ENCODE assay signal across 8 mouse cellular contexts in the genomic region with DNA sequence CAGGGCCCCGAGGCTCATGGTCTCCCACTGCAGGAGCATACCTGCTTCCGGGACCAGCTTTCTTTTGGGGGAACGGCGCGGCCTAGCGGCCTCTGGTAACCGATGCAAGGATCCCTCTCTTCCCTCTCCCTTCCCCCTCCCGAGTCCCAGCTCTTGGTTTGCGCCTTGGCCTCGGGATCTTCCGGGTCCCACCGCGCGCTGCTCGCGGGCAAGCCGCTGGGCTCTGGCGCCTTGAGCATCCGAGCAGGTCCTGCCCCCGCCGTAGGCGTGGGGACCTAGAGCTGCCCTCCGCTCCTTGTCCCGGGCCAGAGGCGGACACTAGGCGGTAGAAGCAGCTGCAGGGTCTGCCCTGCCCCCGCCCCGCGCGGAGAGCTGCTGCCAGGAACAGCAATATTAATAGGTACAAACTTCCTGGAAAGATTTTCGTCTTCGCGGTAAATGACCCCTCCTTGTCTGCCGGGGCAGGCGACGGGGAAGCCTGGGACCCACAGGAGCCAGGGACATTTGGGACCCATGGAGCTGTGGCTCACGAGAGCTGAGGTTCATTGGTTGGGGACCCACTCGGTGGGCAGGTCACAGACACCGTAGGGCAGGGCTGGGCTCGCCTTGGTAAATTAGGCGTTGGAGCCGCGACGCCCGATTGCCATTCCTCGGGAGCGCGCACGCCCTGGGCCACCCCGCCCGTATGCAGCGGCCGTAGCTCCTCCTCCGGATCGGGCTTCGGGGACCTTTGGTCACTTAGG. TPM values are rescaled to one million over a fixed set of nuclear protein-coding genes. Genes with fewer than 3 reads are reported as not detected.
DNase-seq lines count a peak whose midpoint lies in the region; ATAC-seq and TF ChIP-seq lines count a peak whose summit lies in the region.

No protein-coding gene starts in this region.

- TF ChIP-seq EP300 in CH12.LX (IDR thresholded peaks at IDR 0.05; ENCODE audit: low read length), result no peak

- no peaks in the 10 kb centered on the region for H3K79me2 ChIP-seq in CH12.LX (replicated peaks; ENCODE audit: control insufficient read depth, extremely low read depth, insufficient read depth, poor library complexity, severe bottlenecking)

- H3K27ac ChIP-seq in CH12.LX (ENCODE audit: insufficient read depth, low read depth), result no peak overlapping the region
- peak overlapping the region; percentile 88 for H3K27ac ChIP-seq in forebrain, embryonic 11.5 days (ENCODE audit: low read depth, low read length)
- peak overlapping the region; percentile 99 for H3K27ac ChIP-seq in heart, embryonic 16.5 days (ENCODE audit: low read length)
- H3K27ac ChIP-seq in liver, embryonic 13.5 days, result peak overlapping the region; percentile 86
- H3K27ac ChIP-seq in stomach, embryonic 14.5 days (ENCODE audit: low read length), result peak overlapping the region; percentile 95

- peak overlapping the region; percentile 11; the same call in 1 of the 2 replicates for H3K4me2 ChIP-seq in CH12.LX (ENCODE audit: insufficient read depth, low read depth, poor library complexity, severe bottlenecking)
- H3K4me2 ChIP-seq in forebrain, embryonic 11.5 days (ENCODE audit: low read depth, low read length, severe bottlenecking), result peak overlapping the region; percentile 97
- H3K4me2 ChIP-seq in heart, embryonic 16.5 days (ENCODE audit: low read depth, low read length), result peak overlapping the region; percentile 95
- peak overlapping the region; percentile 98 for H3K4me2 ChIP-seq in liver, embryonic 13.5 days
- H3K4me2 ChIP-seq in stomach, embryonic 14.5 days (replicated peaks; ENCODE audit: low read depth, low read length), result peak overlapping the region; percentile 91

- peak in 1 of 2 experiments; percentile 44; a peak in 2 of 4 replicates for TF ChIP-seq CTCF in CH12.LX (conservative IDR thresholded peaks at IDR 0.05 in 1 of 2, IDR thresholded peaks at IDR 0.05 in 1 of 2; ENCODE audit: low read depth in 2 of 2, low read length in 2 of 2)

- peaks cover 11 to 15% of the 10 kb centered on the region in 2 experiments for H3K4me1 ChIP-seq in CH12.LX (ENCODE audit: control insufficient read depth in 1 of 2, insufficient read depth in 2 of 2)
- H3K4me1 ChIP-seq in forebrain, embryonic 11.5 days (replicated peaks; ENCODE audit: control insufficient read depth, insufficient read depth, low read length), result peaks cover 6% of the 10 kb centered on the region
- peaks cover 15% of the 10 kb centered on the region for H3K4me1 ChIP-seq in heart, embryonic 16.5 days (ENCODE audit: control insufficient read depth, insufficient read depth, low read length)
- H3K4me1 ChIP-seq in liver, embryonic 13.5 days (replicated peaks), result peaks cover 27% of the 10 kb centered on the region
- H3K4me1 ChIP-seq in stomach, embryonic 14.5 days (ENCODE audit: control insufficient read depth, insufficient read depth, low read length), result peaks cover 7% of the 10 kb centered on the region; the same call in 1 of the 2 replicates

- DNase-seq in CH12.LX (ENCODE audit: extremely low read depth), result no peak
- DNase-seq in c-Kit-positive CD71-positive TER-119-negative erythroid progenitor cells, embryonic 14.5 days (ENCODE audit: low read depth), result peak; percentile 75
- peak; percentile 91 for DNase-seq in forebrain, embryonic 11.5 days (ENCODE audit: low spot score)
- peak; percentile 88 to 94 for DNase-seq in kidney, postnatal 25 days
- DNase-seq in liver, embryonic 13.5 days, result peak; percentile 76
- DNase-seq in natural killer cell, adult 2 months (ENCODE audit: low spot score in 2 of 2), result peak; percentile 52 to 54

- dilution Hi-C loops in CH12.LX (cut with MboI; ENCODE audit: extremely low pct_ligation_motif_present, extremely low pct_unique_long_range_greater_than_20kb, low sequenced_read_pairs), result no loop called here

- H3K9me3 ChIP-seq in CH12.LX (replicated peaks; ENCODE audit: low read length), result peaks cover 29% of the 10 kb centered on the region
- peaks cover 2% of the 10 kb centered on the region; the same call in 1 of the 2 replicates for H3K9me3 ChIP-seq in forebrain, embryonic 11.5 days (ENCODE audit: control insufficient read depth, low read length)
- H3K9me3 ChIP-seq in heart, embryonic 16.5 days (replicated peaks; ENCODE audit: control insufficient read depth, low read length), result peaks cover 4% of the 10 kb centered on the region
- peaks cover 6% of the 10 kb centered on the region for H3K9me3 ChIP-seq in liver, embryonic 13.5 days (replicated peaks)
- no peaks in the 10 kb centered on the region for H3K9me3 ChIP-seq in stomach, embryonic 14.5 days (ENCODE audit: control insufficient read depth, low read depth, low read length)

- peak overlapping the region; percentile 43; the same call in 1 of the 2 replicates for H3K9ac ChIP-seq in CH12.LX (ENCODE audit: insufficient read depth, low read depth)
- peak overlapping the region; percentile 85 for H3K9ac ChIP-seq in forebrain, embryonic 11.5 days (ENCODE audit: low read length)
- peak overlapping the region; percentile 95 for H3K9ac ChIP-seq in heart, embryonic 16.5 days (ENCODE audit: low read length)
- peak overlapping the region; percentile 82 for H3K9ac ChIP-seq in liver, embryonic 13.5 days
- H3K9ac ChIP-seq in stomach, embryonic 14.5 days (replicated peaks; ENCODE audit: low read depth, low read length), result peak overlapping the region; percentile 74

- H3K36me3 ChIP-seq in CH12.LX (replicated peaks in 1 of 2; ENCODE audit: control insufficient read depth in 1 of 2, insufficient read depth in 1 of 2, low read length in 1 of 2), result no peaks in the 10 kb centered on the region
- no peaks in the 10 kb centered on the region for H3K36me3 ChIP-seq in forebrain, embryonic 11.5 days (ENCODE audit: control insufficient read depth, insufficient read depth, low read length)
- H3K36me3 ChIP-seq in heart, embryonic 16.5 days (ENCODE audit: control insufficient read depth, insufficient read depth), result no peaks in the 10 kb centered on the region
- H3K36me3 ChIP-seq in liver, embryonic 13.5 days, result no peaks in the 10 kb centered on the region
- H3K36me3 ChIP-seq in stomach, embryonic 14.5 days (ENCODE audit: control insufficient read depth, insufficient read depth, low read length), result no peaks in the 10 kb centered on the region

- TF ChIP-seq RAD21 in CH12.LX (IDR thresholded peaks at IDR 0.05; ENCODE audit: low read depth, low read length), result peak; percentile 21

- H3K27me3 ChIP-seq in CH12.LX (replicated peaks), result no peaks in the 10 kb centered on the region
- H3K27me3 ChIP-seq in forebrain, embryonic 11.5 days (ENCODE audit: control insufficient read depth, insufficient read depth, low read length), result no peaks in the 10 kb centered on the region
- no peaks in the 10 kb centered on the region for H3K27me3 ChIP-seq in heart, embryonic 16.5 days (ENCODE audit: control insufficient read depth, insufficient read depth, low read length)
- H3K27me3 ChIP-seq in liver, embryonic 13.5 days, result no peaks in the 10 kb centered on the region; the same call in 1 of the 2 replicates
- no peaks in the 10 kb centered on the region for H3K27me3 ChIP-seq in stomach, embryonic 14.5 days (ENCODE audit: control insufficient read depth, insufficient read depth, low read length)

- WGBS in forebrain, embryonic 11.5 days, result under 1% methylated on average over 55 of the region's 56 CpGs
- WGBS in heart, embryonic 16.5 days, result under 1% methylated on average over 56 of the region's 56 CpGs
- WGBS in liver, embryonic 13.5 days (ENCODE audit: insufficient replicate concordance), result under 1% methylated on average over 56 of the region's 56 CpGs
- WGBS in stomach, embryonic 14.5 days, result under 1% methylated on average over 56 of the region's 56 CpGs

- peak overlapping the region in 1 of 3 experiments; percentile 42 for H3K4me3 ChIP-seq in CH12.LX (replicated peaks in 1 of 3; ENCODE audit: low read depth in 2 of 3, low read length in 2 of 3, poor library complexity in 1 of 3)
- peak overlapping the region; percentile 63 for H3K4me3 ChIP-seq in forebrain, embryonic 11.5 days (ENCODE audit: low read depth, low read length)
- H3K4me3 ChIP-seq in heart, embryonic 16.5 days (ENCODE audit: low read length), result peak overlapping the region; percentile 81
- H3K4me3 ChIP-seq in liver, embryonic 13.5 days (replicated peaks), result peak overlapping the region; percentile 71
- H3K4me3 ChIP-seq in stomach, embryonic 14.5 days (ENCODE audit: low read depth, low read length), result peak overlapping the region; percentile 59

- in situ Hi-C loops in CH12.LX (cut with MboI; ENCODE audit: low pct_ligation_motif_present, low pct_unique_long_range_greater_than_20kb, low sequenced_read_pairs), result no loop called here

- no peak for TF ChIP-seq POLR2A in CH12.LX (IDR thresholded peaks at IDR 0.05; ENCODE audit: low read depth, low read length)

- peak; percentile 88 for ATAC-seq in forebrain, embryonic 11.5 days (replicated peaks; ENCODE audit: low FRiP score)
- ATAC-seq in heart, embryonic 16.5 days (replicated peaks; ENCODE audit: extremely low read depth, insufficient read depth, low FRiP score), result peak; percentile 87
- ATAC-seq in liver, embryonic 13.5 days (ENCODE audit: low read depth), result peak; percentile 86
- peak; percentile 83 for ATAC-seq in stomach, embryonic 14.5 days (ENCODE audit: insufficient number of reproducible peaks, insufficient read depth, low FRiP score, low read depth)

TF ChIP-seq in CH12.LX, 34 proteins besides CTCF, POLR2A, EP300 and RAD21:
- TF ChIP-seq NRF1 (IDR thresholded peaks at IDR 0.05; ENCODE audit: low read depth, low read length) (no peak), ELF1 (IDR thresholded peaks at IDR 0.05; ENCODE audit: low read depth, low read length) (peak; percentile 68; the same call in 1 of the 2 replicates)

RNA-seq across cellular contexts. Expression of a gene that starts 35.9 kb away (rescaled TPM):
- 571 and 590 TPM in 2 replicates for total RNA-seq in CH12.LX (2012; rRNA removed)
- 1,420 and 1,540 TPM in 2 replicates for total RNA-seq in CH12.LX (2014; rRNA removed)
- 629 and 715 TPM in 2 replicates for polyA plus RNA-seq in CH12.LX (2012; ENCODE audit: insufficient read length, low read depth)
- polyA plus RNA-seq in forebrain, embryonic 11.5 days (2014; fragmentation: Nextera tagmentation; extraction: Ambion mirVana), result 3,157 and 3,206 TPM in 2 replicates
- polyA plus RNA-seq in heart, embryonic 16.5 days (2015; fragmentation: Nextera tagmentation; extraction: Ambion mirVana), result 1,475 and 1,571 TPM in 2 replicates
- 2,174 and 2,523 TPM in 2 replicates for polyA plus RNA-seq in liver, embryonic 13.5 days (2015; fragmentation: Nextera tagmentation; extraction: Ambion mirVana)
- polyA plus RNA-seq in stomach, embryonic 14.5 days (2014; fragmentation: Nextera tagmentation; extraction: Ambion mirVana), result 2,483 and 2,506 TPM in 2 replicates

RNA-seq across cellular contexts. Expression of a gene that starts 52.0 kb away (rescaled TPM):
- total RNA-seq in CH12.LX (2012; rRNA removed) (14.5 and 17.5 TPM in 2 replicates), CH12.LX (2014; rRNA removed) (22.1 and 23.5 TPM in 2 replicates)
- polyA plus RNA-seq in CH12.LX (2012; ENCODE audit: insufficient read length, low read depth), result 22.4 and 24.2 TPM in 2 replicates
- polyA plus RNA-seq in forebrain, embryonic 11.5 days (2014; fragmentation: Nextera tagmentation; extraction: Ambion mirVana), result 21.6 and 22.8 TPM in 2 replicates
- 18.3 and 19.2 TPM in 2 replicates for polyA plus RNA-seq in heart, embryonic 16.5 days (2015; fragmentation: Nextera tagmentation; extraction: Ambion mirVana)
- polyA plus RNA-seq in liver, embryonic 13.5 days (2015; fragmentation: Nextera tagmentation; extraction: Ambion mirVana), result 8.7 and 8.9 TPM in 2 replicates
- polyA plus RNA-seq in stomach, embryonic 14.5 days (2014; fragmentation: Nextera tagmentation; extraction: Ambion mirVana), result 29.4 and 29.6 TPM in 2 replicates

Comparison
In these comparisons a context has a peak if more than half of its experiments do, and no peak if none do; other contexts are left out.
1. H3K4me2 ChIP-seq: peak in every context shown above with its lines; median percentile 98 in liver, embryonic 13.5 days; 97 in forebrain, embryonic 11.5 days; 95 in heart, embryonic 16.5 days; 91 in stomach, embryonic 14.5 days; 11 in CH12.LX.
2. H3K9ac ChIP-seq: peak in every context shown above with its lines; median percentile 95 in heart, embryonic 16.5 days; 85 in forebrain, embryonic 11.5 days; 82 in liver, embryonic 13.5 days; 74 in stomach, embryonic 14.5 days; 43 in CH12.LX.